Mouse (Mus musculus) kidney, adult 2 months (tissue): ENCODE results near the gene Cacna1a. TPM values are rescaled to one million over a fixed set of nuclear protein-coding genes. Genes with fewer than 3 reads are reported as not detected.
"Not testable (repeated sequence)": the region's sequence is repeated elsewhere in the genome, so short reads cannot be mapped to it uniquely, and the experiment has no call there.

Experiments used
- DNase-seq: peaks from one replicate; pipeline ENCODE4 v3.0.0; 2021
- H3K27ac ChIP-seq: fragments of 200-500 bp; 2 replicates; pipeline ENCODE4 v1.5.1; 2012; ENCODE audit warnings: low read depth, low read length, control low read depth, inconsistent platforms; ENCODE audit not compliant: insufficient read depth
- H3K27me3 ChIP-seq: fragments of 200-500 bp; replicated peaks from 2 replicates; pipeline ENCODE4 v1.6.1; 2012; ENCODE audit warnings: mild to moderate bottlenecking, moderate library complexity, low read length, inconsistent platforms; ENCODE audit not compliant: control insufficient read depth, insufficient read depth
- H3K36me3 ChIP-seq: fragments of 200-500 bp; 2 replicates; pipeline ENCODE4 v1.6.1; 2012; ENCODE audit warnings: mild to moderate bottlenecking, moderate library complexity, low read length, inconsistent platforms; ENCODE audit not compliant: control insufficient read depth, insufficient read depth
- H3K4me1 ChIP-seq: fragments of 200-500 bp; 2 replicates; pipeline ENCODE4 v1.6.1; 2011; ENCODE audit warnings: low read length; ENCODE audit not compliant: control insufficient read depth, insufficient read depth
- H3K4me3 ChIP-seq: fragments of 200-500 bp; 2 replicates; pipeline ENCODE4 v1.5.1; 2011; ENCODE audit warnings: mild to moderate bottlenecking, low read depth, low read length, control low read depth; ENCODE audit not compliant: insufficient read depth
- CTCF ChIP-seq: fragments of 200-500 bp; conservative IDR thresholded peaks from 2 replicates; pipeline ENCODE4 v1.5.1; 2011; ENCODE audit warnings: low read depth, mild to moderate bottlenecking, control low read depth, low read length, moderate library complexity, mixed read lengths; ENCODE audit not compliant: insufficient read depth, insufficient read length
- POLR2A ChIP-seq: fragments of 200-500 bp; IDR thresholded peaks from one replicate; pipeline ENCODE4 v1.6.1; 2011; ENCODE audit warnings: low read depth, low read length, control low read depth
- WGBS: fragments of 180-500 bp; shearing (Covaris S2); methylation state at CpG from one replicate; pipeline ENCODE4 v1.1.7; 2018; 5-methylcytosine and 5-hydroxymethylcytosine counted together
- polyA plus RNA-seq: library from polyadenylated mRNA; depleted of rRNA; stranded (reverse); fragments of >200 nt; gene quantifications from 2 replicates; pipeline ENCODE4 v1.2.3, GENCODE M21; 2012

Cacna1a gene
- polyA plus RNA-seq, 1 experiment, result 6.8 TPM

GRCm38 (mm10) chr8:84621102-84621625 lies 232.9 kb downstream of the Cacna1a start:
- WGBS, result 75% methylated on average over 8 of the region's 8 CpGs
- H3K36me3 ChIP-seq, result no peaks in the 10 kb centered on the region
- no peak overlapping the region for H3K4me3 ChIP-seq
- H3K4me1 ChIP-seq, result no peaks in the 10 kb centered on the region
- DNase-seq, result no peak
- TF ChIP-seq POLR2A (no peak), CTCF (no peak)
- no peaks in the 10 kb centered on the region for H3K27me3 ChIP-seq
- H3K27ac ChIP-seq, result no peak overlapping the region

- 83% methylated on average over 4 of the region's 4 CpGs for WGBS
- DNase-seq, H3K4me3 ChIP-seq: not testable (repeated sequence)
Observed at GRCm38 (mm10) chr8:84623425-84623824, 235.2 kb downstream of the Cacna1a start.

GRCm38 (mm10) chr8:84629586-84629985 lies 241.3 kb downstream of the Cacna1a start:
- Histone ChIP-seq H3K27ac (no peak overlapping the region), H3K27me3 (no peaks in the 10 kb centered on the region), H3K4me3 (no peak overlapping the region), H3K4me1 (no peaks in the 10 kb centered on the region), H3K36me3 (no peaks in the 10 kb centered on the region)
- DNase-seq, result no peak
- TF ChIP-seq POLR2A (no peak), CTCF (no peak)
- WGBS, result 78% methylated on average over 11 of the region's 11 CpGs

More at GRCm38 (mm10) chr8:84623425-84623824, 235.2 kb downstream of the Cacna1a start:
- not testable (repeated sequence) for H3K27me3 ChIP-seq, H3K27ac ChIP-seq, H3K4me1 ChIP-seq, H3K36me3 ChIP-seq

GRCm38 (mm10) chr8:84630145-84630544 lies 241.9 kb downstream of the Cacna1a start:
- H3K27me3 ChIP-seq, result no peaks in the 10 kb centered on the region
- H3K4me1 ChIP-seq, result no peaks in the 10 kb centered on the region
- no peak overlapping the region for H3K27ac ChIP-seq
- WGBS, result 87% methylated on average over 4 of the region's 4 CpGs
- no peaks in the 10 kb centered on the region for H3K36me3 ChIP-seq
- TF ChIP-seq CTCF, result no peak
- no peak for TF ChIP-seq POLR2A
- DNase-seq, result no peak
- no peak overlapping the region for H3K4me3 ChIP-seq

GRCm38 (mm10) chr8:84631813-84632212 lies 243.6 kb downstream of the Cacna1a start:
- 88% methylated on average over 4 of the region's 4 CpGs for WGBS
- H3K27ac ChIP-seq, result no peak overlapping the region
- TF ChIP-seq CTCF, result no peak
- no peaks in the 10 kb centered on the region for H3K27me3 ChIP-seq
- H3K4me3 ChIP-seq, result no peak overlapping the region
- H3K36me3 ChIP-seq, result no peaks in the 10 kb centered on the region
- H3K4me1 ChIP-seq, result no peaks in the 10 kb centered on the region
- DNase-seq, result no peak

- 63% methylated on average over 10 of the region's 10 CpGs for WGBS
- H3K4me1 ChIP-seq, result 0 out of 2 replicates have a peak, but pooled peaks cover 4% of the 10 kb centered on the region
- H3K4me3 ChIP-seq, result no peak overlapping the region
- TF ChIP-seq CTCF (no peak), POLR2A (no peak)
- no peaks in the 10 kb centered on the region for H3K36me3 ChIP-seq
- no peak for DNase-seq
- H3K27ac ChIP-seq, result no peak overlapping the region
- H3K27me3 ChIP-seq, result no peaks in the 10 kb centered on the region
Observed at GRCm38 (mm10) chr8:84633841-84634584, 245.8 kb downstream of the Cacna1a start.

GRCm38 (mm10) chr8:84634849-84635304 lies 246.6 kb downstream of the Cacna1a start:
- Histone ChIP-seq H3K27me3 (no peaks in the 10 kb centered on the region), H3K4me1 (0 out of 2 replicates have a peak, but pooled peaks cover 4% of the 10 kb centered on the region), H3K27ac (no peak overlapping the region), H3K4me3 (no peak overlapping the region), H3K36me3 (no peaks in the 10 kb centered on the region)
- DNase-seq, result no peak
- 68% methylated on average over 9 of the region's 9 CpGs for WGBS
- TF ChIP-seq CTCF (no peak), POLR2A (no peak)
